Mouse (Mus musculus): Measurements from ENCODE around the gene Rab7b. TPM values are rescaled to one million over a fixed set of nuclear protein-coding genes. Genes with fewer than 3 reads are reported as not detected.

Gene Rab7b
- polyA plus RNA-seq, 1 experiment, result 1.5 TPM

DNA sequence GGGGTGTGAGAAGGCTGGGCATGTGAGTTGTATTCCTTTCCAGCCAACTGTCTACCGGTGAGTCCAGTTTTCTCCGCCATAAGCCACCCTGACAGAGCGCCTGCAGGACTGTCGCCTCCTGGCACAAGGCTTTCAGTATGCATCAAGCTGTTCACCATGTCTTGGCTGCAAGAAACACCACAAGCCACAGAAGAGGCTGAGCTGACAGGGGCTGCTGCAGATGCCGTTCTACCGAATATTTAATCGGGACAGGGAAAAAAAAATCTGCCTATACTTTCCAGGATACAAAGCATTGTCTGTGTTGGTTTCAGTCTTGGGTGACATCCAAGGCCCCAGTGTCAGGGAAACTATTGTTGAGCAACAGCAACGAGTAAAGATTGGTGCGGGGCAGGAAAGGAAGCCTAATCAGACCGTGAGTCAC lies 63.4 kb downstream of the Rab7b start:
- TF ChIP-seq POLR2A (IDR thresholded peaks at IDR 0.05; ENCODE audit: insufficient read length, low read depth) (no peak), MYOD1 (IDR thresholded peaks at IDR 0.05; ENCODE audit: control insufficient read depth in 1 of 3, insufficient read length in 2 of 3, low read depth in 2 of 3) (peak in 2 of 3 experiments; percentile 29 to 50), REST (IDR thresholded peaks at IDR 0.05; ENCODE audit: insufficient read depth, insufficient read length) (no peak), CEBPB (IDR thresholded peaks at IDR 0.05; ENCODE audit: insufficient read depth, poor library complexity, severe bottlenecking) (peak; percentile 70), POLR2AphosphoS2 (IDR thresholded peaks at IDR 0.05; ENCODE audit: insufficient read length, low read depth) (no peak), MAX (IDR thresholded peaks at IDR 0.05; ENCODE audit: low read depth) (no peak), MYOG (IDR thresholded peaks at IDR 0.05; ENCODE audit: control insufficient read depth in 1 of 3, insufficient read depth in 1 of 3, insufficient read length in 2 of 3, low read depth in 2 of 3) (peak in 1 of 3 experiments; percentile 61), TCF12 (IDR thresholded peaks at IDR 0.05; ENCODE audit: insufficient read depth, poor library complexity, severe bottlenecking) (no peak), TCF3 (IDR thresholded peaks at IDR 0.05; ENCODE audit: insufficient read length, low read depth) (no peak), USF1 (IDR thresholded peaks at IDR 0.05; ENCODE audit: low read depth) (no peak)
- Histone ChIP-seq H3K4me3 (no peak overlapping the region), H3K4me2 (ENCODE audit: low read depth) (peak overlapping the region; percentile 66)

DNA sequence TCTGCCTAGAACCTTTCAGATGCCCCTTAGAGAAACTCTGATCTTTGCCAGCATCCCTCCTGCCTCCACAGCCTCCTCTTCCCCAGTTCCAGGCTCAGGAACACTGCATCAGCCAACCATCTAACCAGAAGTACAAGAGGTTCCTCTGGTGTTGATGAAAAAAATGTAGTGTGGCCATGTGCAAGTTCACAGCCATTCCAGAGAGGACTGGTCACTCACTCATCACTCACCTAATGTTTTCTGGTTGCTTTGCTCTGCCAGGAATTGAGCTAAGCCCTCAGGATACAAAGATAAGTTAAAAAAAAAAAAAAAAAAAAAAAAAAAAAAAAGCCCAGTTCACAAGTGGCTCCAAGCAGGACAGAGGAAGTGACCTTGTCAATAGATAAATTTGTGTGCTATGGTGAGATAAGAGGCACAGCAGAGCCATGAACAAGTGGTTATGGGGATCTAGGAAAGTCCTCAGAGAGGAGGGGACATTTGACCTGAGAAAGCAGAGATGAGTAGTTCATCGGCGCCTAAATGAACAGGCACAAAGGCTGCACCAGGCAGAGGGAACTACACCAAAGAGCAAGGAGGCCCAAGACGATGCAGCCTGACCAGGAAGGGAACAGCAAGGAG lies 65.8 kb downstream of the Rab7b start:
- no peaks in the 10 kb centered on the region for H3K79me2 ChIP-seq (ENCODE audit: control insufficient read depth, insufficient read depth)
- no peaks in the 10 kb centered on the region for H3K27me3 ChIP-seq (ENCODE audit: control insufficient read depth, insufficient read depth, insufficient read length)
- H3ac ChIP-seq (ENCODE audit: control insufficient read depth, insufficient read length), result no peak overlapping the region
- H3K4me2 ChIP-seq (ENCODE audit: low read depth), result peak overlapping the region; percentile 16
- TF ChIP-seq USF1 (IDR thresholded peaks at IDR 0.05; ENCODE audit: low read depth), result no peak
- no peak for TF ChIP-seq MAX (IDR thresholded peaks at IDR 0.05; ENCODE audit: low read depth)
- no peak for TF ChIP-seq TCF3 (IDR thresholded peaks at IDR 0.05; ENCODE audit: insufficient read length, low read depth)
- no peak for TF ChIP-seq REST (IDR thresholded peaks at IDR 0.05; ENCODE audit: insufficient read depth, insufficient read length)
- no peak for TF ChIP-seq SRF (IDR thresholded peaks at IDR 0.05; ENCODE audit: control insufficient read depth, insufficient read length, low read depth)
- TF ChIP-seq E2F4 (IDR thresholded peaks at IDR 0.05; ENCODE audit: insufficient read depth), result no peak
- TF ChIP-seq TCF12 (IDR thresholded peaks at IDR 0.05; ENCODE audit: insufficient read depth, poor library complexity, severe bottlenecking), result no peak
- no peak for TF ChIP-seq POLR2AphosphoS2 (IDR thresholded peaks at IDR 0.05; ENCODE audit: insufficient read length, low read depth)
- no peak for TF ChIP-seq CEBPB (IDR thresholded peaks at IDR 0.05; ENCODE audit: insufficient read depth, poor library complexity, severe bottlenecking)
- TF ChIP-seq MYOD1 (IDR thresholded peaks at IDR 0.05; ENCODE audit: control insufficient read depth in 1 of 3, insufficient read length in 2 of 3, low read depth in 2 of 3), result no peak
- TF ChIP-seq MYOG (IDR thresholded peaks at IDR 0.05; ENCODE audit: control insufficient read depth in 1 of 3, insufficient read depth in 1 of 3, insufficient read length in 2 of 3, low read depth in 2 of 3), result no peak
- no peak for TF ChIP-seq POLR2A (IDR thresholded peaks at IDR 0.05; ENCODE audit: insufficient read length, low read depth)
- no peak overlapping the region for H3K4me3 ChIP-seq
- H3K36me3 ChIP-seq (ENCODE audit: control insufficient read depth, insufficient read depth), result no peaks in the 10 kb centered on the region

More for the DNA sequence above, 63.4 kb downstream of the Rab7b start:
- Histone ChIP-seq H3ac (ENCODE audit: control insufficient read depth, insufficient read length) (no peak overlapping the region), H3K79me2 (ENCODE audit: control insufficient read depth, insufficient read depth) (no peaks in the 10 kb centered on the region), H3K36me3 (ENCODE audit: control insufficient read depth, insufficient read depth) (no peaks in the 10 kb centered on the region), H3K27me3 (ENCODE audit: control insufficient read depth, insufficient read depth, insufficient read length) (no peaks in the 10 kb centered on the region)

DNA sequence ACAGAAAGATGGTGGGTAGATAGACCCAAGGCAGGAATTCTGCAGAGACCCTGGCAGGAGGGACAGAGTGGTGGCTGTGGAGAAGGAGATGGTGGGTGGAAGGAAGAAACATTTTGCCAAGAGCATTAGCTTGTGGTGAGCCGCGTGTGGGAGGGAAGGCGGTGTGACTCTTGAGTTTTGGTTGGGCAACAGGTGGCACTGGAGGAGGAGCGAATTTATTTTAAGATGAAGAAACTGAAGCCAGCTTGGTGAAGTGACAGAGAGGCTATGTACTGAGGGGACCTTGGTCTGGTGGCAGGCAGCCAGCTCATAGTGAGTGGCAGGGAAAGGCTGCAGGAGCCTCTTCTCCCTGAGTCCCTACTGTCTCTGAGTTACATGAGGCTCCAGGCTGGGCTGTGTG lies 66.4 kb downstream of the Rab7b start:
- Histone ChIP-seq H3K4me3 (no peak overlapping the region), H3K27me3 (ENCODE audit: control insufficient read depth, insufficient read depth, insufficient read length) (no peaks in the 10 kb centered on the region), H3ac (ENCODE audit: control insufficient read depth, insufficient read length) (no peak overlapping the region), H3K4me2 (ENCODE audit: low read depth) (peak overlapping the region; percentile 16), H3K79me2 (ENCODE audit: control insufficient read depth, insufficient read depth) (no peaks in the 10 kb centered on the region), H3K36me3 (ENCODE audit: control insufficient read depth, insufficient read depth) (no peaks in the 10 kb centered on the region)
- no peak for TF ChIP-seq MAX (IDR thresholded peaks at IDR 0.05; ENCODE audit: low read depth)
- TF ChIP-seq MYOG (IDR thresholded peaks at IDR 0.05; ENCODE audit: control insufficient read depth in 1 of 3, insufficient read depth in 1 of 3, insufficient read length in 2 of 3, low read depth in 2 of 3), result peak in 2 of 3 experiments; percentile 59 to 85
- TF ChIP-seq MYOD1 (IDR thresholded peaks at IDR 0.05; ENCODE audit: control insufficient read depth in 1 of 3, insufficient read length in 2 of 3, low read depth in 2 of 3), result peak in 2 of 3 experiments; percentile 85 to 89
- TF ChIP-seq TCF12 (IDR thresholded peaks at IDR 0.05; ENCODE audit: insufficient read depth, poor library complexity, severe bottlenecking), result peak; percentile 37

DNA sequence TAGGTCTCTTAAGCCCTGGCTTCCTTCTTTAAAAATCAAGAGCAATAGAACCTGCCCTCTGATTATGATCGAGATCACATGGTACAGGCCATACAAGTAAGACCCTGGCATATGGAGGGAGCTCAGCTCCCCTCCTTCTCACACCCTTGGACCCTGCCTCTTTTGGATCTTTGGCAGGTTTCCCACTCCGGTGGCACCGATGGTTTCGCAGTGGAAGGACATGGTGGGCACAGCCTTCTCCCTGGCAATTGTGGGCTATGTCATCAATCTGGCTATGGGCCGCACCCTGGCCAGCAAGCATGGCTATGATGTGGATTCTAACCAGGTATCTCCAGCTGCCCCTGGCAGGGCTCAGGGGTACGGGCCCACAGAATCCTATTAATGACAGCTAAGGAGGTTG lies 68.7 kb downstream of the Rab7b start:
- Histone ChIP-seq H3ac (ENCODE audit: control insufficient read depth, insufficient read length) (no peak overlapping the region), H3K79me2 (ENCODE audit: control insufficient read depth, insufficient read depth) (no peaks in the 10 kb centered on the region), H3K36me3 (ENCODE audit: control insufficient read depth, insufficient read depth) (no peaks in the 10 kb centered on the region), H3K4me2 (ENCODE audit: low read depth) (no peak overlapping the region), H3K4me3 (no peak overlapping the region), H3K27me3 (ENCODE audit: control insufficient read depth, insufficient read depth, insufficient read length) (no peaks in the 10 kb centered on the region)
- TF ChIP-seq TCF12 (IDR thresholded peaks at IDR 0.05; ENCODE audit: insufficient read depth, poor library complexity, severe bottlenecking), result no peak
- TF ChIP-seq E2F4 (IDR thresholded peaks at IDR 0.05; ENCODE audit: insufficient read depth), result no peak
- no peak for TF ChIP-seq MYOD1 (IDR thresholded peaks at IDR 0.05; ENCODE audit: control insufficient read depth in 1 of 3, insufficient read length in 2 of 3, low read depth in 2 of 3)
- TF ChIP-seq TCF3 (IDR thresholded peaks at IDR 0.05; ENCODE audit: insufficient read length, low read depth), result no peak
- TF ChIP-seq USF1 (IDR thresholded peaks at IDR 0.05; ENCODE audit: low read depth), result no peak
- TF ChIP-seq MYOG (IDR thresholded peaks at IDR 0.05; ENCODE audit: control insufficient read depth in 1 of 3, insufficient read depth in 1 of 3, insufficient read length in 2 of 3, low read depth in 2 of 3), result no peak
- no peak for TF ChIP-seq SRF (IDR thresholded peaks at IDR 0.05; ENCODE audit: control insufficient read depth, insufficient read length, low read depth)
- TF ChIP-seq REST (IDR thresholded peaks at IDR 0.05; ENCODE audit: insufficient read depth, insufficient read length), result no peak
- no peak for TF ChIP-seq POLR2AphosphoS2 (IDR thresholded peaks at IDR 0.05; ENCODE audit: insufficient read length, low read depth)
- no peak for TF ChIP-seq MAX (IDR thresholded peaks at IDR 0.05; ENCODE audit: low read depth)
- no peak for TF ChIP-seq POLR2A (IDR thresholded peaks at IDR 0.05; ENCODE audit: insufficient read length, low read depth)

Data from myocyte (in vitro differentiated cells).